Mouse (Mus musculus) forebrain, embryonic 14.5 days (tissue): ENCODE results near the gene Rnf151. TPM values are rescaled to one million over a fixed set of nuclear protein-coding genes. Genes with fewer than 3 reads are reported as not detected.

Experiments used
- ATAC-seq: fragments of 200-750 bp; cut with Nextera tagmentation; 2 replicates; pipeline ENCODE4 v1.8.0; 2017; ENCODE audit warnings: mild to moderate bottlenecking, moderate library complexity
- DNase-seq: peaks from one replicate; pipeline ENCODE4 v3.0.0-alpha.2; 2015; ENCODE audit warnings: low spot score
- H3K27ac ChIP-seq: fragments of 300-500 bp; sonication (generic); 2 replicates; pipeline ENCODE4 v1.5.1; 2014; ENCODE audit warnings: low read depth, mild to moderate bottlenecking, control low read depth, low read length, moderate library complexity
- H3K27me3 ChIP-seq: fragments of 300-500 bp; sonication (generic); replicated peaks from 2 replicates; pipeline ENCODE4 v1.6.1; 2014; ENCODE audit warnings: low read length, control low read depth, mixed read lengths; ENCODE audit not compliant: control insufficient read depth, insufficient read depth
- H3K36me3 ChIP-seq: fragments of 300-500 bp; sonication (generic); 2 replicates; pipeline ENCODE4 v1.6.1; 2014; ENCODE audit warnings: low read length, control low read depth; ENCODE audit not compliant: control insufficient read depth, insufficient read depth
- H3K4me1 ChIP-seq: fragments of 300-500 bp; sonication (generic); 2 replicates; pipeline ENCODE4 v1.6.1; 2014; ENCODE audit warnings: antibody characterized with exemption, low read length, control low read depth; ENCODE audit not compliant: control insufficient read depth, insufficient read depth
- H3K4me2 ChIP-seq: fragments of 300-500 bp; sonication (generic); 2 replicates; pipeline ENCODE4 v1.6.1; 2014; ENCODE audit warnings: mild to moderate bottlenecking, control low read depth, low read length
- H3K4me3 ChIP-seq: fragments of 300-500 bp; sonication (generic); 2 replicates; pipeline ENCODE4 v1.5.1; 2014; ENCODE audit warnings: low read depth, low read length, control low read depth
- H3K9ac ChIP-seq: fragments of 300-500 bp; sonication (generic); 2 replicates; pipeline ENCODE4 v1.6.1; 2014; ENCODE audit warnings: mild to moderate bottlenecking, low read length, control low read depth, moderate library complexity
- H3K9me3 ChIP-seq: fragments of 300-500 bp; sonication (generic); replicated peaks from 2 replicates; pipeline ENCODE4 v1.6.1; 2016; ENCODE audit warnings: low read length, control low read depth, mixed read lengths; ENCODE audit not compliant: control insufficient read depth
- WGBS: fragments of 180-500 bp; shearing (Covaris S2); extraction: QIAGEN DNeasy Blood & Tissue Kit; methylation state at CpG from one replicate; pipeline ENCODE4 v1.1.7; 2014; 5-methylcytosine and 5-hydroxymethylcytosine counted together
- polyA plus RNA-seq: library from polyadenylated mRNA; unstranded; fragments of >200 nt; fragmentation: Nextera tagmentation; extraction: Ambion mirVana; gene quantifications from 2 replicates; pipeline ENCODE4 v1.2.1, GENCODE M21; 2014

Gene Rnf151
- polyA plus RNA-seq, 1 experiment from 2014 or later, result not detected

DNA sequence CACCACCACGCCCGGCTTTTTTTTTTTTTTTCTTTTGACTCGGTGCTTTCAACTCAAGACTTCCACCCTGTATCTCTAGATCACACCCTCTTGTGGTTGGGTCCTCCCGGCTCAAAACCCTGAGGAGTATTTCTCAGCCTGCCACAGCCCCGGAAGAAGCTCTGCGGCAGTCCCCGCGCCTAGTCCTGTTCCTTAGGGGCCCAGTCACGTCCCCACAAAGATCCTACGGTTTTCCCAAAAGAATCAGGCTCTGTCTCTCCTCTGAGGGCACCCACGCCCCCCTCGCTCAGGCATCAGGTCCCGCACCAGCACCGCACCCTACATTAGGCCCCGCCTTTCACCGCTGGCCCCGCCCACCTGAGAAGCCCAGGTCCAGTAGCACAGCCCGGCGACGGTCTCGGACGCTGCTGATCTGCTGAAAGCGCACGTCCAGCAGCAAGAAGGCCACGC lies 30.7 kb downstream of the Rnf151 start:
- DNase-seq (no peak), ATAC-seq (no peak)
- Histone ChIP-seq H3K4me3 (peak overlapping the region; percentile 25), H3K9ac (peak overlapping the region; percentile 35), H3K27ac (no peak overlapping the region), H3K27me3 (peaks cover 19% of the 10 kb centered on the region), H3K36me3 (peaks cover 5% of the 10 kb centered on the region), H3K9me3 (no peaks in the 10 kb centered on the region), H3K4me1 (peaks cover 3% of the 10 kb centered on the region), H3K4me2 (peak overlapping the region; percentile 48)
- WGBS, result under 1% methylated on average over 23 of the region's 25 CpGs

DNA sequence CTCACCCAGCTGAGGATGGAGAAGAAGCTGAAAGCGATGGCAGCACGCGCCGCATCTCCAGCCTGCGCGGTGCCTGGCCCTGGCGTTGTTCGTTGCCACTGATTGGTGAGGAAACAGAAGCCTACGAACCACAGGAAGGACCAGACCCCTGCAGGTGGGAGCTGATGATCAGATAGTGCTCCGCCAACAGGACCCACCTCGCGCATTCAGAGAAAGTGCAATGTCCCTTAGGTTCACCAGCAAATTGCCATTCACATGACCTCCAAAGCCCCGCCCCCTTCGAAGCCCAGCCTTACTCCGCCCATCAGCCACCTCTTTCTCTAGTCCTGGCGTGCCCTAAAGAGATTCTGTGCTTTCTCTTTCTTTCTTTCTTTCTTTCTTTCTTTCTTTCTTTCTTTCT lies 31.3 kb downstream of the Rnf151 start:
- H3K36me3 ChIP-seq, result peaks cover 12% of the 10 kb centered on the region

DNA sequence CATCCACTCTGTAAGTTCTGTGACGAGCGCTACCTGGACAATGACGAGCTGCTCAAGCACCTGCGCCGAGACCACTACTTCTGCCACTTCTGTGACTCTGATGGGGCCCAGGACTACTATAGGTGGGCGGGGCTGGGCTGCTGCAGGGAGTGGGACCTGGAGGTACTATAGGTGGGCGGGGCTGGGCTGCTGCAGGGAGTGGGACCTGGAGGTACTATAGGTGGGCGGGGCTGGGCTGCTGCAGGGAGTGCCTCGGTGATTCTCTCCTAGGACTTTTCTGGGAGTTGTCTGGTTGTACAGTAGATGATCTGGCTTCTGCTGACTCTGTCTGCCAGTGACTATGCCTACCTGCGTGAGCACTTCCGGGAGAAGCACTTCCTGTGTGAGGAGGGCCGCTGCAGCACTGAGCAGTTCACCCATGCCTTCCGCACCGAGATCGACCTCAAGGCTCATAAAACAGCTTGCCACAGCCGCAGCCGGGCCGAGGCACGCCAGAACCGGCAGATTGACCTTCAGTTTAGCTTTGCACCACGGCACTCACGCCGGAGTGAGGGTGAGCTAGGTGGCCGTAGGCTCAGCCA lies 40.3 kb downstream of the Rnf151 start:
- Histone ChIP-seq H3K4me1 (no peaks in the 10 kb centered on the region), H3K36me3 (peaks cover 59% of the 10 kb centered on the region), H3K4me3 (no peak overlapping the region), H3K27ac (no peak overlapping the region), H3K4me2 (no peak overlapping the region), H3K27me3 (no peaks in the 10 kb centered on the region), H3K9me3 (no peaks in the 10 kb centered on the region), H3K9ac (no peak overlapping the region)
- 92% methylated on average over 24 of the region's 24 CpGs for WGBS
- ATAC-seq (no peak), DNase-seq (no peak)

More for the DNA sequence above, 31.3 kb downstream of the Rnf151 start:
- Histone ChIP-seq H3K4me2 (peak overlapping the region; percentile 12; the same call in 1 of the 2 replicates), H3K27ac (no peak overlapping the region), H3K9me3 (no peaks in the 10 kb centered on the region), H3K27me3 (peaks cover 19% of the 10 kb centered on the region), H3K4me3 (peak overlapping the region; percentile 2; the same call in 1 of the 2 replicates), H3K9ac (no peak overlapping the region), H3K4me1 (peaks cover 3% of the 10 kb centered on the region)
- no peak for DNase-seq
- no peak for ATAC-seq
- 33% methylated on average over 16 of the region's 16 CpGs for WGBS

DNA sequence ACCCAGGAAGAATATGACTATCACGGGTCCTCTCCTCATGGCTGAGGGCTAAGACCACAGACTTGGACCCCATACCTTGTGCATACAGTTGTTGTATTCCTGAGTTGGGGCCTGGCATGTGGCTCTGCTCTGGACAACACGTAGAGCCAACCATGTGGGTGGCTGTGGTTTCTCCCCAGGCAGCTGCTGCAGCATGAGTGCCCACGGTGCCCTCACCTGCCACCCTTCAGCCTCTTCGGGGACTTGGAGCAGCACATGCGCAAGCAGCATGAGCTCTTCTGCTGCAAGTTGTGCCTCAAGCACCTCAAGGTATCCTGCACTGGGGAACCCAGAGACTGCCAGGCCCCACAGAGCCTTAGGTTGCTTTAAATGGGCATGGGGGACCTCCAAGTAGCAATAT lies 41.0 kb downstream of the Rnf151 start:
- Histone ChIP-seq H3K9me3 (no peaks in the 10 kb centered on the region), H3K36me3 (peaks cover 53% of the 10 kb centered on the region), H3K9ac (no peak overlapping the region), H3K27ac (no peak overlapping the region), H3K4me3 (no peak overlapping the region), H3K27me3 (no peaks in the 10 kb centered on the region), H3K4me2 (no peak overlapping the region), H3K4me1 (no peaks in the 10 kb centered on the region)
- no peak for DNase-seq
- 97% methylated on average over 5 of the region's 5 CpGs for WGBS
- ATAC-seq, result no peak

DNA sequence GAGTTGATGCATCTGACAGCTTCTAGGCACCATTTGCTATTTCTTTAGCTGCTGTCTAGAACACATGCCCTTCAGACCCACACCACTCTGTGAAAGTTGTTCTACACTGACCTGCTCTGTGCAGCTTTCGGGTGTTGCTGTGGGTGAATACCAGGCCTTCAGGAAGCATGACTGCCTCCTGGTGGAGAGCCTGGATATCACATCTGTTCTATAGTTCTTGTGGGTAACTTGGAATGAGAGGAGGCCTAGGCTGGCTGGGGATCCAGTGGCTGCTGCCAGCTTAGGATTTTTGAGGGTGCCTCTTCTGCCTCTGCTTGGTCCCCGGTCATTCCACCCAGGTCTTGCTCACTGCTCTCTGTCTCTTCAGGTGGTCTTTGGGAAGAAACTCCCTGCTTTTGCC lies 41.7 kb downstream of the Rnf151 start:
- peak; percentile 74 for DNase-seq
- no peak overlapping the region for H3K4me3 ChIP-seq
- no peak overlapping the region for H3K9ac ChIP-seq
- peaks cover 4% of the 10 kb centered on the region for H3K4me1 ChIP-seq
- no peak overlapping the region for H3K4me2 ChIP-seq
- no peak overlapping the region for H3K27ac ChIP-seq
- H3K9me3 ChIP-seq, result no peaks in the 10 kb centered on the region
- H3K27me3 ChIP-seq, result no peaks in the 10 kb centered on the region
- 56% methylated on average over 2 of the region's 2 CpGs for WGBS
- peaks cover 46% of the 10 kb centered on the region for H3K36me3 ChIP-seq
- no peak for ATAC-seq

DNA sequence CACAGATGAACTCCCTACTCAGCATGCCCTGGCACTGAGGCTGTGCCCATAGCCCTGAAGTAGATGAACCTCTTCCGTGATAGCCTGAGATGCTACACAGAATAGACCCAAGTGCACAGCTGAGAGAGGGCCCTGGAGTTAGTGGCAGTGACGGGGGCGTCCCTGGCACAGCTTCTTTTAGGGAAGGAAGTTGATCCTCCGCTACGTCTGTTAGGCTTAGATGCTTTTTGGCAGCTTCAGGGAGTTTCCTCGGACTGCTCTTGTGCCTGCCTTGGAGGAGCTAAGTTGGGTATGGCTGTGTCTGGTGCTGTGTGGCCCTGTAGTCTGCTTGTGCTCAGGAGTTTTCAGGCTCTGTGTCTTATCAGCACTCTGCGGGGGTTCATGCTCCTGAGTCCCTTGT lies 43.6 kb downstream of the Rnf151 start:
- Histone ChIP-seq H3K4me3 (no peak overlapping the region), H3K4me2 (no peak overlapping the region), H3K9me3 (no peaks in the 10 kb centered on the region), H3K9ac (no peak overlapping the region), H3K4me1 (peaks cover 14% of the 10 kb centered on the region), H3K27ac (no peak overlapping the region), H3K36me3 (peaks cover 27% of the 10 kb centered on the region), H3K27me3 (no peaks in the 10 kb centered on the region)
- ATAC-seq (no peak), DNase-seq (no peak)
- WGBS, result 80% methylated on average over 7 of the region's 7 CpGs

DNA sequence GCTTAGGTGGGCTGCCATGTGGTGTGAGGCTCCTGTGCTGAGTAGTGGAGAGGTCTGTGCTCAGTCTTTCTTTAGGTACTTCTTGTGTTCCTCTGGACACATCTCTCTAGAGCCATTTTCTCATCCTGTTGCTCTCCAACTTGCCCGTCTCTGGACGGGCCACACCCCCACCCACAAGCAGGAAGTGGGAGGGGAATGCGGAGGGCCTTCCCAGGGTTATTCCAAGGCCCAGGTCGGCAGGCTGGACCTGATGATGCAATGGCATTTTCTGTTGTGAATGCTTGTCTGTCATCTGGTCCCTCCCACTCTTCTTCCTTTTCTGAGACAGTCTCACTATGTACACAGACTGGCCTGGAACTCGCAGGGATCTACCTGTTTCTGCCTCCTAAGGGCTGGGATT lies 45.7 kb downstream of the Rnf151 start:
- Histone ChIP-seq H3K4me1 (peaks cover 18% of the 10 kb centered on the region), H3K27me3 (no peaks in the 10 kb centered on the region), H3K9me3 (no peaks in the 10 kb centered on the region), H3K27ac (no peak overlapping the region), H3K36me3 (peaks cover 6% of the 10 kb centered on the region), H3K9ac (peak overlapping the region; percentile 18; the same call in 1 of the 2 replicates), H3K4me2 (no peak overlapping the region), H3K4me3 (no peak overlapping the region)
- DNase-seq (no peak), ATAC-seq (no peak)
- 38% methylated on average over 5 of the region's 5 CpGs for WGBS

- 77% methylated on average over 5 of the region's 5 CpGs for WGBS
- Histone ChIP-seq H3K9me3 (no peaks in the 10 kb centered on the region), H3K27me3 (no peaks in the 10 kb centered on the region), H3K4me2 (peak overlapping the region; percentile 84), H3K9ac (peak overlapping the region; percentile 96; the same call in 1 of the 2 replicates), H3K36me3 (no peaks in the 10 kb centered on the region), H3K4me1 (peaks cover 18% of the 10 kb centered on the region), H3K27ac (0 out of 2 replicates have a peak overlapping the region, but pooled peaks have one; percentile 27), H3K4me3 (no peak overlapping the region)
- ATAC-seq, result no peak
- DNase-seq, result no peak
These were observed 46.5 kb downstream of the Rnf151 start for GRCm38 (mm10) chr17:24671346-24671745.

GRCm38 (mm10) chr17:24670246-24670844 lies 47.5 kb downstream of the Rnf151 start:
- peak overlapping the region; percentile 84 for H3K4me2 ChIP-seq
- peak overlapping the region; percentile 96 for H3K4me3 ChIP-seq
- H3K9ac ChIP-seq, result peak overlapping the region; percentile 96
- no peaks in the 10 kb centered on the region for H3K27me3 ChIP-seq
- 13% methylated on average over 8 of the region's 8 CpGs for WGBS
- no peaks in the 10 kb centered on the region for H3K36me3 ChIP-seq
- no peaks in the 10 kb centered on the region for H3K9me3 ChIP-seq
- H3K27ac ChIP-seq, result peak overlapping the region; percentile 76; the same call in 1 of the 2 replicates
- H3K4me1 ChIP-seq, result peaks cover 18% of the 10 kb centered on the region
- DNase-seq, result no peak
- ATAC-seq, result no peak
